Mouse (Mus musculus) activated CD4-positive, CD25-positive, alpha-beta regulatory T cell, adult 4 months (primary cell): ENCODE results near the gene Snd1. TPM values are rescaled to one million over a fixed set of nuclear protein-coding genes. Genes with fewer than 3 reads are reported as not detected.

Source experiments
- ATAC-seq: one replicate; pipeline ENCODE4 v1.8.0; 2017
- polyA plus RNA-seq, 2 experiments: library from polyadenylated mRNA; unstranded; fragments of 100-300 nt; shearing (Covaris generic); gene quantifications; one replicate each; pipeline ENCODE4 v1.2.1; 2017

The Snd1 gene
- polyA plus RNA-seq, 2 experiments from 2014 or later, result 48.2 to 54.6 TPM

DNA sequence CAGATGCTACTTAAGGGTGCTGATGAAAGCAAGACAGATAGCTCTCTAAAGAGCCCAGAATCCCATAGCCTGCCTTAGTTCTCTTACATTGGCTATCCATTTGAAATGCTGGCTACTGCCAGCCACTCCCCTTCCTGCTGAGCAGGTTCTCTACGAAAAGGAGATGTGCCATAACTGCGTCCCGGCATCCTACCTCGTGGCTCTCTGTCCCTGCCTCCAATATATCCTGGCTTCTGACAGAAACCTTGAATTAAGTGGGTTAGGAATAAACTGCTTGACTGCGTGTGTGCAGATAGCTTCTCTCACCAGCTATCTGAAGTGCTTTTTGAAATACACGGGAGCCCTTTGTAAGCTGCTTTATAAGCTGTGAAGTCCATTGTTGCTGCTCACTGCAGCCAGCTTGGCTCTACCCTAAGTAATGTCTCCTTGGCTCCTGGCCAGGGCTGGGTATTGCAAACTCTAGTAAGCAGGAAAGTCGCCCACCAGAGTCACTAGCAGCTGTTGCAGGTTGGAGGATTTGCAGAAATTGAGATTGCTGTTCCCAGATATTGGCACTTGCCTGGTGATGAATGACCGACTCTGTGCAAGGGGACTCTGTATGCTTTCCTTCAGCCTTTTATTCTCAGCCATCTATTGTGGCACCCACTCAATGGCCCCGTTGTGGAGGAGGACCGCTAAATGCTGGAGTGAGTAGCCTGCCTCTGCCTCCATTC lies 281.5 kb downstream of the Snd1 start:
- no peak for ATAC-seq

DNA sequence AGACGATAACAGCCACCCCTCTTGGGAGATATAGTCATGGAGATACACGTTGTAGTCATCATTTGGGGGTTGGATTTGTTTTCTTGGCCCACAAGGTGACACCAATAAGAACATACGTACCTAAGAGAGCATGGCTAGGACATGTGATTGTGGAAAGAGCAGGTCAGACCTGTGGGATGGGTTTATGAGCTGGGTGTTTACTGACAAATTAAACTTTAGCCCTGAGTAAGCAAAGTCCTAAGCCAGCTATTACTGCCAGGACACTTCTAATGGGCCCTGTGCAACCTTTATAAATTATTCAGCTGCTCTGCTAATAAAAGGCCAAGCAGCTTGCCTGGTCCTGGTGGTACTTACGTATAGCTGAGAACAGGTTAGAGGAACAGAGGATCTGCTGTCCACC lies 283.4 kb downstream of the Snd1 start:
- no peak for ATAC-seq

DNA sequence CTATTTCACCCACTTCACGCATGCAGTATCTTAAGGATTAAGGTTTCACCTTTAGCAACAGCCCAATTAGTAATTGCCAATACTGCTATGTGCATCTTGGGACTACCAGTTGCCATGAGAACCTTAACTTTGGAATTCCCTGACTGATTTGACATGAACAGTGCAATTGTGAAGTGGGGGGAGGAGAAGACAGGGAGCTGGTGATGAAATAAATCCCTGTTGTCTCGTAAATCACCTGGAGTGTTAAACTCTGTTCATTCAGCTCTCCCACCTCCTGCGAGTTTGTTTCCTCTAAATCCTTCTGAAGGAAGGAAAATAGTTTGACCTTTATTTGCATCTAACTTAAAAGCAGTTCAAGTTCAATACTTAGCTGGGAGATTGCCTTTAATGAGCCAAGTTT lies 286.8 kb downstream of the Snd1 start:
- ATAC-seq, result no peak

DNA sequence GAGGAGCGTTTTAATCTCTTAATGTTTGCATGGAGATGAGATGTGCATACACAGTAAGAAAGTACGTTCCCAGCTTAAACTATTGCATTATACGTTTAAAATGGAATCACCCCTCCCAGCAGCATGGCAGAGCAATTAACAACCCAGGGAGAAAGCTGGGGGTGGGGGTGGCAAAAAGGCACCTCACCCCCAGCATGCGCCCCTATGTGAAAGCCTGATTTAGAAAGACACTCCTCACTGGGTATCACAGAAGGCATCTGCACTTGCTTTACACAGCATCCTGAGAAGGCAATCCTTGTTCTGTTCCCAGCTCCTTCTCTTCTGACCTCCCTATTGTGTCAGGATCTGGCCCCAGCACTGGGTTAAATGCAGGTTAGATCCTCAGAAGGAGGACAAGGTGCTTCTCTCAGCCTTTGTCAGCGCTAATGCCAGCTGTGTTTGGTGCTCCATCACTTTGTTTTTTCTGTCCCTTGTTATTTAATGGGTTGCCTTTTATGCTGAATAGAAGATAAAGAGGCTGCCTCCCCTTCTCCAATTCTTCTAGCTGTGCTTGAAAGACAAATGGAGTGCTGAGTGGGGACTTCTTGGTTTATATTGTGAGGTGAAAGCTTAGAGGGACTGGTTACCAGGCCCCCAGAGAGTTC lies 287.3 kb downstream of the Snd1 start:
- no peak for ATAC-seq

DNA sequence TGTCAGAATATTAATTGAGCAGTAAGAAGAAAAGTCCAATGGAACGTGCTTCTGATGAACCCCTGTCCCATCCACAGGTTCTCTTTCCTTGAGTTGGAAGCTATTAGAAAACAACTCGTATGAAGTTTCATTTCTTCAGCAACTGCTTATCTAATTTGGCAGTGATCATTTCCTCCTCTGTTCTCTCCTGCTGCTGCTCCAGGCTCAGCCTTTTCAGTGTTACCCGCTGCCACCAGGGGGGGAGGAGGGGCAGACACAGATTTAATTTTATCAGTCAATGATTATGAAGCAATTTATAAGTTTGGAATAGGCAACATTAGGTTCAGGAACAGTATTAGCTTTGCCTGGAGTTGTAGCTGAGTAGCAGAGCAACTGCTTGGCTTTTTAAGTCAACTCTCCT lies 291.7 kb downstream of the Snd1 start:
- no peak for ATAC-seq

DNA sequence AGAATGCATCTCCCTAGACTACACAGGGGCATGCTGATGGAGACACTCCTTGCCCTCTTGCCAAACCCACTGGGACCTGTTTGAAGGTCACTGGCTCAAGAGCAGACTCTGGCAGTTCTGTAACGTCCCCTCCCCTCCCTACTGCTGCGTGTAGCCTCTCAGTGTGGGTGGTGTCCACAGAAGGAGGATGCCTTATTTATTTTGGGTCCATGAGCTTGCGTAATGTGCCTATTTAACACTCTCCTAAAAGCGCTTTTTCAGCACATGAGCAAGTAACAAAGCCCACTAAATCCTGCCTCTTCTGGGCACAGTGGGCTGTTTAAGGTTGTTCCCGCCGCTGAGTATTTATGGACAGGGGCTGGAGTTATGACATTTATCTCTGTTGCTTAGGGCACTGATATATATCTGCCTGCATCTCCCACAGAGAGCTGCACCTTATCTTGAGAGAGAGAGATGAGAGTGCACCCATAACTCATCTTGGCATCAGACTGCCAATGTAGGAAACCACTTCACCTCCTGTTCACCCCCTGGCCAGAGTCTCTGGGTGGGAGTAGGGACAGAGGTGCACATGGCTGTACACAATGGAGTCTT lies 293.0 kb downstream of the Snd1 start:
- ATAC-seq, result no peak

DNA sequence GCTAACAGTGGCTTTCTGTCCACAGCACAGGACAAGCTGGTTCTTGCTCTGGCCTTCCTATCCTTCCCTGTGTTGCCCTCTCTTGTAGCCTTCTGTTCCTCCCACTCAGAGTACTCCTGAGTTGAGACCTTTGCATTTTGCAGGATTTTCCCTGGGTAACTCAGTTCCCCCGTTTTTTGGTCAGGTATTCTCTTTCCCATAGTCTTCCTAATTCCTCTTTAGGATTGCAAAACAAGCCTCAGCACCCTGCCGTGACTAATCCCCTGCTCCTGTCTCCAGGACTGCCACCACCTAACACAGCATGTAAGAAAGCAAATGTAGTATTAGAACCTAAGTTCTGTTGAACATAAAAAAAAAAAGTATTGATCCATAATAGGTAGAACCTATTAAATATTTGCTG lies 296.4 kb downstream of the Snd1 start:
- no peak for ATAC-seq

DNA sequence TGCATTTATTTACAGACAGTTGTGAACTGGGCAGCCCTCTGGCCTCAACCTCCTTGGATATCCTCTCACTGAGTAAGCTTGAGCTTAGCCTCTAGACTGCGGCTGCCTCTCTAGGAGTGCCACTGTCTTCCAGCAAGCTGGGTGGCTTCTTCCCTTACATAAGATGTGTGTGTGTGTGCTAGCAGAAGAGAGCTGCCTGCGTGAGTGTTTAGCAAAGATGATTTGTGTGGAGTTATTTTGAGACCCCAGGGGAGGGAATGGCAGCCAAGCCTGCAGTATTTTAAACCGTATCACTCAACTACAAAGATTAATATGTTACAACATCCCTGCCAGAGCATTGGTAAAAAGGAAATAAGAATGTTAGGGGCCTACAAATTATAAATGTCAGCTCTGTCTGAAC lies 306.8 kb downstream of the Snd1 start:
- no peak for ATAC-seq

DNA sequence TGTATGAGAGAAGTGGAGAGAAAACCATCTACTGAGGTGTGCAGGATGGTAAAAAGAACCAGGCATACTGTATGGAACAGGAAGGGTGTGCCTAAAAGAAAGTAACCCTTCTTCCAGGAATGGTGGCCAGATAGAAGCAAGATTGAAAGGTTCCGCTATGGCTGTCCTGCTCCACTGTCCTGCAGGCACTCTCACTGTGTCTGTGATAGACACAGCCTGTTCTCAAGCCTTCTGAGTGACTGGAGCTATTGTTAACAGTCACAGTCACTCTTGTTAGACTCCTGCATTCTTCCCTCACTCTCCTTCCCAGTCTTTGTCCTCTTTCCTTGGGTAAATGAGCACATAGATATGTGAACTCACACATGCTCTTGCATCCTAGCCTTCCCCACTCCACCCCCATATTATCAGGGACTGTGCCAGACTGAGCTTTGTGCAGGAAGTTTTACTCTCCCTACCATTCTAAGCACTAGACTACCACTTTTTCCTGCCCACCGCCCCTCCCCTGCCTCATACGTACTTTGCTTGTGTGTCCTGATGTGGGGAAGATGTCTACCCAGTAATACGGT lies 308.2 kb downstream of the Snd1 start:
- no peak for ATAC-seq

DNA sequence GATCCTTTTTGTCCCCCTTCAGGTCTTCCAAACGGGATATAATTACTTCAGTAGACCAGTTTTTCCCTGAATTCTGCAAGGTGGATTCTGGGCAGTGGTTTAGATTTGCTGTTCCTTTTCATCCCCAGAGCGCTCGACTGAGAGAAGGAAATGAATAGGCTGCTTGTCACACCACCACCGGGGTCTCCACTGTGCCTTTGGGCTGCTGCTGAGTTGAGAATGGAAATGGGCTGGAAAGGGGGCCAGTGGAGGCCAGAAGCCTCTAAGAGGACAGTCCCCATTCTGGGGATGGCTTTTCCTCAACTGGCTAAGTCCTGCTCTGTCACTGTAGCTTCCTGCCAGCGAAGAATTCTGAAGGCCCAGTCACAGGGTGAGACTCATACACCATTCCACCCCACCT lies 309.0 kb downstream of the Snd1 start:
- ATAC-seq, result no peak

DNA sequence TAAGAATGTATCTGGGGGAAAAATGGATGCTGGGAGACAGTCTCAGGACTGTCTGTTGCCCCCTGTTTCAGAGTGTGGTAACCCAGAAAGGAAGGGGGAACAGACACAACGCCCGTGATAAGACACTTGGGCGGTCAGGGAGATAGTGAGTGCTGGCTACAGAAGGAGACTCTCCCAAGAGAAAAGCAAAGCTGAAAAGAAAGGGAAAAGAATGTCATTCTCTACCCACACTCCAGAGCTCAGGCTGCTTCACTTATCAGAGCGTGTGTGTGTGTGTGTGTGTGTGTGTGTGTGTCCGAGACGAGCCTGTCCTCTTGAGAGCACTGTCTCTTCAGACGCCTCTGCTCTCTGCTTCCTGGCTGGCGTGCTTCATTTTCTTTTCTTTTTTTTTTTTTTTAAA lies 310.8 kb downstream of the Snd1 start:
- no peak for ATAC-seq

DNA sequence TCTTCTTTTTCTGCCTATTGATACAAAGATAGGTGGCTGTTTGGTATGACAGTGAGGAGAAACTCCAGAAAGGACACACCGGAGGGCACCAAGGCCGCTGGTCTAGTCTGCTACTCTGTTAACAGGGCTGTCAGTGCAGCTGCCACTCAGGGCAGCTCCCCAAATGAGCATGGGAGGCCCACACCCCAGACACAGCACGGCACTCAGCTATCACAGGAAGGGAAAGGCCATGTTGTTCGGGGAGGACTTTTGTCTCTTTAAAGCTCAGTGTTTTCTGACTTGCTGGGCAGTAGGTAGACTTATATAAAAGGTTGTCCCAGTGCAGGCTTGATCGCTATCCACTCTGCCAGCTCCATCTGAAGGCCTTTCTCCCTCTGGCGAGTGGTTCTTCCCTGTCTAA lies 312.2 kb downstream of the Snd1 start:
- ATAC-seq, result no peak

DNA sequence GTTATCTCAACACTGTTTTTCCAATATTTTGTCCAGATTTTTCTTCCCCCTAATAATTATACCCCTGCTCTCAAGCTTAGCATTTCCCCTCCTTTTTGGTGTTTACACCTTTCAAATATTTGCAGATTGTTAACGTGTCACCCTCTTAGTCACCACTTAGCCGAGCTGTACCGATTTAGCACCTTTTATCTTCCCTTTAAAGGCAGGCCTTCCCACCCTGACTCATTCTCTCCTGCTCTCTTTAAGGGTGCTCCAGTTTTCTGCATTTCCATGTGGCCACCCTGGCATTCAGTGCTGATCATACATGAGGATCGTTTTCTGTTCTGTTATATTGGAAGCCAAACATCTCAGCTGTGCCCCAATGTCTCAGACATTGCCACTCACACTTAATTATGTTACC lies 314.7 kb downstream of the Snd1 start:
- no peak for ATAC-seq

DNA sequence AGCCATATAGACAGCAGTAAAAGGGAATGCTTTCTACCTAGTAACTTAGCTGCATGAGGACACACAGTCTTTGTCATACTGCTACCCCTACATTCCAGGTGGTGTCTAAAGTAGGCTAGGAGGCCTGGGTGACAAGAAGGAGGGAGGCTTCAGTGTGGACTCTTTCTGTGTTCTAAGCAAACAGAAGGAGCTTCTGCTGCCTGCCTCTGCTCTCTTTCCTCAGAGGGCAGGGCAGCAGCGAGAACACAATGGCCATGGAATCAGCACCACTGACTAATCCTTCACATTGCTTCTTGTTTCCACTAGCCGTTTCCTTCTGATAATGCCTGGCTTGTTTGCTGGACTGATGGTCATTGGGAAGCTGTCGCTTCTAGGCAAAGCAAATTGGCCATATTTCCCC lies 316.2 kb downstream of the Snd1 start:
- ATAC-seq, result no peak

DNA sequence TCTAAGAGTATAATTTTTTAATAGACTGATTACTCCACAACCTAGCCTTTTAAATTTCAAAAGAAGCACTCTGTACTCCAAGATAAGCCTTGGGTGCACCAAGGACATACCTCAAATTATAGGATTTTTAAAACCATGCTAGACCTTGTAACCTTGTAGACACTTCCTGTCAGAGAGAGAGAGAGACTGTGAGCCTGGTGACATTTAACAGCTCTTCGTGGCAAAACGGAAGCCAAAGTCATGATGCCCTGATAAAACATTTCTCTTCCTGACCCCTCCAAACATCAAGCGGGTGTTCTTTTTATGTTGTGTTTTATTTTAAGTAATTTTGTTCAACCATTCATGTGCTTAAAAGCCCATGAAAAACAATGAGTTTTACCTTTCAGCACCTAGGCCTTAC lies 316.9 kb downstream of the Snd1 start:
- ATAC-seq, result peak; percentile 63

DNA sequence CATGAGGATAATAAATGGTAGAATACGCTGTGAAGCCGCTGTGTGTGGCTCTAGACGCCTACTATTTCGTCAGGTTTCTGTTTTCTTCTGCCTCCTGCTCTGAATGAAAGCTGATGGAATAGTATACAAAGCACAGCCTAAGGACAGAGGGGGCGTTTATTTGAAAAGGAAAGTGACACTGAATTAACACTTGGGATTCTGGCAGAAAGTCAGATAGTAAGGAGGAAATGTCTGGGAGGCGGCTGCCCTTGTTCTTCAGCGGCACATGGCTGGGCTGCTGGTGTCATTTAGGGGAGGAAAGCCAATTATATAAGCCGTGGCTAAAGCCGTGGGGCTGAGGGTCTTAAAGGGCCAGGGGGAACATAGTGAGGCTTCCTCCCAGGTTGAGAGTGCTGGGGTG lies 320.4 kb downstream of the Snd1 start:
- ATAC-seq, result no peak

DNA sequence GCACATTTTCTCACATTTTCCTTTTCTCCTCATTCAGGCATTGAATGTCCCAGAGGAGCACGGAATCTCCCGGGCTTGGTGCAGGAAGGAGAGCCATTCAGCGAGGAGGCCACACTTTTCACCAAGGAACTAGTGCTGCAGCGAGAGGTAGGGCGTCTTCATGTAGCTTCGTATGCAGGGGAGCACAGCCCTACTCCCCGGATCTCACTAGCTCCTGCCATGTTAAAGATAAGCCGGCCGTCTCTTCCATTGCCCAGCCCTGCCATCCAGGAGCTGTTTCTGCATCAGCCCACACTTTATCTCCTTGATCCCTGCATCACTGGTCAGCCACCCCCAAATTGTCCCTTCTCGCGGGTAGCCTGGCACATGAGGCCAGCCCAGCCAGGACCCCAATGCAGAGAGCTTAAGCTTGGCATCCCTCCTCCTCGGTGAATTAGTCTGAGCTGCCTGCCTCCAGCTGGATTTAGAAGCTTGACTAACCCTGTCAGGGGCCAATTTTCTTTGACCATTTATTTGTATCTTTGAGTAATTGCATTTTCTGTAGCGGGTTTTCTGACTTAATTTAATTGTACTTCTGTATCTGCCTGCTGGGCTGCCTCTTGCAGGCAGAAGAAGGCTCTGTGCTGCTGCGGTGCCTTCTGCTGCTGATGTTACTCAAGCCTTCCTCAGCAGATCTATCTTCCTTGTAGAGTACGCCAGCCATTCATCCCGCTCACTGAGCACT lies 321.0 kb downstream of the Snd1 start:
- ATAC-seq, result no peak

DNA sequence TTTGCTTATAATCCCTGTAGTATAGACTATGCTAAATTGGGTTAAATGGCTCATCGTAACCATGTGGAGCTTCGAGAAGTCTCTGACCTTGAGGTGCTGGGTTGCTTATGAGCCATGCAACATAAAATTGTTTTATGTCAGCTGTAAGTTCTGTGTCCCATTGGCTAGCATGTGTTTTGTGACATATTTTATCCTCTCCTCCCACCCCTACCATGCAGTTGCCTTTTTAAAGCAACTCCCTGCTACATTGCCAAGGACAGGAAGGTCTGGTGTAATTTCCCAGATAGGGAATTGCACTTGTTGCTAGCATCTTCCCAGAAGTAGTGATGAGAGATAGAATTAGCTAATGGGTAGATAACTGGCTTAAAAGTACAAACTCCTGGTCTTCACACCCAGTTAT lies 324.9 kb downstream of the Snd1 start:
- ATAC-seq, result no peak

DNA sequence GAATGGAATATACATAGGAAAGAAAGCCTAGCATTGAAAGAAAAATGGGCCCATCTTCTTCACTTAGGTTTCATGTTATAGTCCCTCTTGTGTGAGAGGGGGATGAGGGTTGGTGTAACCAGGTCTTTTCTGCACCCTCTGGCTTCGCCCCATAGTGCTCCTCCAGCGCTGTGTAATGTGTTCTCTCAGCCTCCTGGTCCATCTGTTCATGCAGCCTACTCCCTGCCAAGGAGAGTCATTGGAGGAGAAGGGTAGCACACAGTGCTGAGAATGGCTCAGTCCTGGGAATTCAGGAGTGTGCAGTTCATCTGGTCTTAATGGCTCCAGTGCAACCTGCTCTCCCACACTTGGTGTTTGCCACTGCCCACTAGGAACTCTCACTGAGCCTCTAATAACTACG lies 326.0 kb downstream of the Snd1 start:
- ATAC-seq, result no peak

DNA sequence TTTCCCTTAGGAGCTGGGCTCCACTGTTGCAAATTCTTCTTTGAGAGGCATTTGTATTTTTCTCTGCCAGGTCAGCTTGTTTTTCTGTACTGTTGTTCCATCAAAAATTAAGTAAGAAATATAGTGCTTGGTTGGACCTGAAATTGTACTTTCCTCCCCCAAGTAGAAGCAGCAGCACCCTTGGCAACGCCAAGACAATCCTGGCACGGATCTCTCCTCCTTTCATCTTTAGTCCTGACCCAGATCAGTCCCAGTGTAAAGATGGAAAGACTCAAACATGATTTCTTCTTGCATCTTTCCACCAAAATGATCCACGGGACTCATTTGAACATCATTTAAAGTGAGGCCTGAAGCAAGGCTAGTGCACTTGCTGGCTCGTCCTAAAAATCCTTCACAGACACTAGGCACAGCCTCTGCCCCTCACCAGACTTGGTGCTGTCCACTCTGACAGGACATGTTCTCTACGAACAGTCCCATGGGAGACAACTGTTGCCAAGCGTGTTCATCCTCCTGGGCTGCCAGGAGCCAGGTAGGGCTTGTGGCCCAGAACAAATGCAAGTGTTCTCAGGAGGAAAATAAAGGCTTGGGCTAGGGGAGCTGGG lies 328.8 kb downstream of the Snd1 start:
- no peak for ATAC-seq

DNA sequence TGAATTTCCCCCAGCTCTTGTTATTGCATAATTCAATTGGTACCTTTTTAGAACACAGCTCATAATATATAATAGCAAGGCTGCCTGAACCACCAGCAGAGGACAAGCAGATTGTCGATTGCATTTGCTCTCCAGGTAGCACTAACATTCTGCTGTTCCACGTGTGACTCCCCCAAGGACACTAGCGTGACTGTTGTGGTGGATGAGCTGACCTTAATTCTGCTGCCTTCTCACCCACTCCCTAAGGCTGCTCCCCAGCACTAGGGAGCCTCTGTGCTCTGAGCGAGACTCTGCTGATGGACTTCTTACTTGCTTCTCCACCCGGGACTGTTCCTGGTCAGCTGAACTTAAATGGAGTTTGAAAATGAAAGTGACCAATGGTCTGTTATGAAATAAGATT lies 329.8 kb downstream of the Snd1 start:
- no peak for ATAC-seq

DNA sequence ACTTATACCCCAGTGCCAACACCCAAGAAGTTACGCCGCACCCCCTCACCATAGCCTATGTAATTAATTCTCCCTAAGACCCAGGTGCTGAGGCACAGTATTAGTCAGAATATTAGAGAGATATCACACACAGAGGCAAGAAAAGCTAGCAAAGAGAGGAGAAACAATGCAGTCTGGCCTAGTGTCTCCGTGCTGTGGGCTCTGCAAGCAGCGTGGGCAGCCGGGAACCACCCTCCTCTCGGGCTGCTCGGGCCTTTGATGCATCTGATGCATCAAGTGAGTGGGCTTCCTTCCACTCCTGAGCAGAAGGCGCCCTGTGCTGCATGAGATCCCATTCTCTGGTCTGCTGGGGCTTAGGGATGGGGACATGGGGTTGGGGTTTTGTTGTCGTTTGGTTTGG lies 338.1 kb downstream of the Snd1 start:
- ATAC-seq, result no peak

DNA sequence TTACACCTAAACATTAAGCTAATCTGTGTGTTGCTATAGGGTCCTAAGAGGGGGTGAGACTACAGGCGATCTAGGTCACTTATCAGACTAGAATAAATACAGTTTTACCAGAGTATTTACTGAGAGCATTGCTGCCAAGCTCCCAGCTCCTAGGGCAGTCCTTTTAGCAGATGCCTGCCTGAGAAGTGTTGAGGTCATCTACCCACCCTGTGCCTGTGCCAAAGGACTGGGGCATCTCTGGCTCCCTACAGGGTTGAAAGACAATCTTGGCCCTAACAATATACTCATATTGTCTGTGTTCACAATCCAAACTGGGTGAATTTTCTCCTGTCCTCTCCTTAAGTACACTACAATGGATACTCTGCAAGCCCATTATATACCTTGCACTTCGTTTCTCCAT lies 340.0 kb downstream of the Snd1 start:
- no peak for ATAC-seq
